Mouse (Mus musculus): ENCODE data around the gene Rbfox2.

DNA sequence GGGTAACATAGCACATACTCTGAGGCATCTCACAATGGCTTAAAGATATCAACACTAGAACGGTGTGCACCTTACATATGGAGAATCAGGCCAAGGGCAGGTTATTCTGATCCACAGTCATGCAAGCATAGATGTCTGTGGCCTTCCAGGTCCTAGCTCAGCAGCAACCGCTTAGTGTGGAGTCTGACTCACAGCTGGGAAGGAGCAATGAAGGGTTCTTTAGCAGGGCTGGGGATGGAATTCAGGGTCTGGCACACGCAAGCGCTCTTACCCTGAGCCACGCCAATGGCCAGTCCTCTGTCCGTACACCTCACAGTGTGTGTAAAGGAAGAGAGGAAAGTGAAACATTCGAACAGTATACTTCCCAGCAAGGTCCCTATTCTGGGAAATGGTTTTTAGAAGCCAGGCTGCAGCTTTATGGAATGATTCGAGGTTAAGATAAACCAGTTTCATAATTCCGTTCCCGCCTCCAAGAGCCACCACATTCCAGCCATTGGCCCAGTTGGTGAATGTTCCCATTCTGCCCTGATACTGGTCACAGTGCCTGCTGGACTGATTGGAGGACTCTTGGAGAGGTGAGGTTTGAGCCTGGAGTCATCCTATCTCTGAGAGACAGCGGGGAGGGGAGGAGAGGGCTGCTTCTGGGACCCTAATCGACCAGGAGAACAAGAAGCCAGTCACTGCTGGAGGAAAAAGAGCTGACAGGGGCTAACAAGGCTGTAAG, 262.0 kb downstream of the Rbfox2 start, which contains the start of gene Apol6:
- no peak for TF ChIP-seq CTCF (IDR thresholded peaks at IDR 0.05; ENCODE audit: borderline replicate concordance, insufficient read depth, low read depth, low read length)
- TF ChIP-seq POLR2A (IDR thresholded peaks at IDR 0.05; ENCODE audit: borderline replicate concordance, insufficient read depth, low read length): no peak

All from cerebellum, adult 2 months (tissue).